Mouse (Mus musculus): ENCODE results near the gene Atf7ip2.

GRCm38 (mm10) chr16:10147401-10147800 lies 45.1 kb upstream of the Atf7ip2 start:
- TF ChIP-seq CTCF (IDR thresholded peaks at IDR 0.05) (no peak), EP300 (IDR thresholded peaks at IDR 0.05) (no peak)
